Mouse (Mus musculus) mammary gland, adult 2 months (tissue): ENCODE results near the gene Saysd1. TPM values are rescaled to one million over a fixed set of nuclear protein-coding genes. Genes with fewer than 3 reads are reported as not detected.

Experiments
- polyA plus RNA-seq: library from polyadenylated mRNA; depleted of rRNA; stranded (reverse); fragments of >200 nt; gene quantifications from 2 replicates; pipeline ENCODE4 v1.2.3, GENCODE M21; 2012; ENCODE audit warnings: low replicate concordance; rRNA removed

Gene Saysd1
- polyA plus RNA-seq = 7.0 and 12.4 TPM in 2 replicates

GRCm38 (mm10) chr14:20138484-20139355 is at the start of gene Saysd1:
Gene Saysd1 (minus strand): TSS chr14:20138534.

GRCm38 (mm10) chr14:20181466-20181921 is 43.2 kb upstream of the Saysd1 start, which contains the start of gene Kcnk5:
Gene Kcnk5 (minus strand): TSS chr14:20181809.

Other genes starting within 250 kb of the Saysd1 start
- gene Gng2, start 160.9 kb downstream of the Saysd1 start, polyA plus RNA-seq = 14.9 and 18.7 TPM in 2 replicates
- gene Kcnk5, start 43.3 kb upstream of the Saysd1 start, polyA plus RNA-seq = 9.6 and 10.0 TPM in 2 replicates
- gene Kcnk16, start 130.7 kb upstream of the Saysd1 start, polyA plus RNA-seq = 0.85 and 1.1 TPM in 2 replicates
- 26.8 and 38.4 TPM in 2 replicates for gene Nudt13, start 156.2 kb upstream of the Saysd1 start, polyA plus RNA-seq
- 14.6 and 20.5 TPM in 2 replicates for gene Ecd, start 209.6 kb upstream of the Saysd1 start, polyA plus RNA-seq
- gene Fam149b, start 209.6 kb upstream of the Saysd1 start, polyA plus RNA-seq = 25.0 and 37.1 TPM in 2 replicates